Mouse (Mus musculus) CD8-positive naive resting alpha-beta T cell, adult 2 months (primary cell): ENCODE measurements around the gene Tmem178.
"Not testable (repeated sequence)": the region's sequence is repeated elsewhere in the genome, so short reads cannot be mapped to it uniquely, and the experiment has no call there.

ENCODE experiments used
- DNase-seq, 2 experiments: peaks; one replicate each; pipeline ENCODE4 v3.0.0; 2022; ENCODE audit warnings: low read depth in 2 of 2, low spot score in 2 of 2

The Tmem178 gene

DNA sequence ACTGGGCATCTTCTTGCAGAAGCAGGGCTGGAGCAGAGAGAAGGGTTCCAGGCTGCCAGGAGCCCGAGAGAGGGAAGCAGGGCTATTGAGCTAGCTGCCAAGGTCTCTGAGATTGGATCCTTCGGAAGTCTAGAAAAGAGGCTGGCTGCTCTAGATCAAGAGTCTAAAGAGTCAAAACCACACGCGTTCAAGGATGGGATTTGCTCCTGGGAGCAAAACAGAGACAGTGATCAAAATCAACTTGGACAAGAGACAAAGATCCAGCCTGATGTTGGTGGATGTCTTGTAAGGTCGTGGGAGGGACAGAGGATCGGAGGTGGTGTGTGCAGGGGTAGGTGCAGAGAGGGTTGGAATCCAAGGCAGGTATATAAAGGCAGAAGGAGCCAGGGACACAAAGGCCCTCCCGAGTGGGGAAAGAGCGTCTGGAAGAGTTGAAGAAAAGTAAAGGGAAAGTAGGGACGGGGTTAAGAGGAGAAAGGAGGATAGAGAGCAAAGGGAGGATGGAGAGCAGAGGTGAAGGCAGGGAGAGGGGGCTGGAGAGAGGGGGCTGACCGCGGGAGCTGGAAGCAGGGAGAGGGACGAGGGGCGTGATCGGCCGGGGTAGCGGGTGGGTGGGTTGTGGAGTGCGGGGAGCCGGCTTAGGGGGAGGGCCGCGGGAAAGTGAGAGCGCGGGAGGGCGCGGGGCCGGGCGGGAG, 450 bp upstream of the Tmem178 start:
- no peak for DNase-seq

DNA sequence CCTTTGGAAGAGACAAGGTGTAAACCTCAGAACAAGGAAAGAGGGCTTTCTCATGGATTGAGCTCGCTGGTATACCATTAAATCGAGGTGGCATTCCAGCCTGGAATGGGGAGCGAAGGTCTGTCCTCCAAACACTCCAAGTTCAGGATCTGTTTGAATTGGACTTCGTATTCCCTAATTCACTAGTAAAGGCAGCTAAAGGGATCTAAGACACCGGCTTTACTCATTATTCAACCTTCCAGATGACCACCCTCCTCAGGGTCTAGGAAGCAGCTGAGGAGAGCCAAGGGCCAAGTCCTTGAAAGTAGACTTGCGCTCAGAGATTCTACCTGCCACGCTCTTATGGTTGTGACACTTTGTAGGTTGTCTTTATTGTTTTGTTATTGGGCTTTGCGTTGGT, 1.1 kb downstream of the Tmem178 start:
- not testable (repeated sequence) for DNase-seq

DNA sequence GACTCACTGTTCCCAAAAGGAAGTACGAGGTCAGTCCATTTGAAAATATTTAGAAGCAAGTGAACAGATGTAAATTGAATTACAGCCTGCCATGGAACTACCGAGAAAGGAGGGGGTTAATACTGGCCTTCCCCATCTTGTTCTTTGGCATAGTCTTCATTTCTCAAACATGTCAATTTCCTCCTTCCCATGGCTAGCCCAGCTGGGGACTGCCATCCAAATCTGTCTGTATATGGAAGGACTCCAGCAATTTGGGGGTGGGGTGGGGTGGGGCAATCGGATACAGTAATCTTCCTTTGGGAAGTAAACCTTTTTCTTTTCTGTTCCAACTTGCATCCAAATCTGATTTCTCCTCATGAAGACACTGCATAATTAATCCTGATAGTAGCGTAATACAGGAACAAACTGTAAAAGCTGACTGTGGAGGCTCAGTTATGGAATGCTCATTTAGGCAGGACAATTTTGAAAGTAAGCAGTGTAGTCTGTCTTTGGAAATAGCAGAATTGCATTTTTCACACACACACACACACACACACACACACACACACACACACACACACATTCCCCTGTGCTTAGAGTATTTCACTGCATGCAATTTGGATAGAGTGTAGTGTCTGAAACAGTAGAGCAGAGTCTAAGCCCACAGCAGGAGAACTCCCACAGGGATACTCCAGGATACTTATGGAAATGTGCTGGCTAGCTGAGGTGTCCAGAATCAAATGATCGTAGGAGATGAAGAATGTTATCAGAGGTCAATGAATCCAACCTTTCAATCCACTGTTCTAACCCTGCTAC, 1.9 kb downstream of the Tmem178 start:
- DNase-seq, result no peak

DNA sequence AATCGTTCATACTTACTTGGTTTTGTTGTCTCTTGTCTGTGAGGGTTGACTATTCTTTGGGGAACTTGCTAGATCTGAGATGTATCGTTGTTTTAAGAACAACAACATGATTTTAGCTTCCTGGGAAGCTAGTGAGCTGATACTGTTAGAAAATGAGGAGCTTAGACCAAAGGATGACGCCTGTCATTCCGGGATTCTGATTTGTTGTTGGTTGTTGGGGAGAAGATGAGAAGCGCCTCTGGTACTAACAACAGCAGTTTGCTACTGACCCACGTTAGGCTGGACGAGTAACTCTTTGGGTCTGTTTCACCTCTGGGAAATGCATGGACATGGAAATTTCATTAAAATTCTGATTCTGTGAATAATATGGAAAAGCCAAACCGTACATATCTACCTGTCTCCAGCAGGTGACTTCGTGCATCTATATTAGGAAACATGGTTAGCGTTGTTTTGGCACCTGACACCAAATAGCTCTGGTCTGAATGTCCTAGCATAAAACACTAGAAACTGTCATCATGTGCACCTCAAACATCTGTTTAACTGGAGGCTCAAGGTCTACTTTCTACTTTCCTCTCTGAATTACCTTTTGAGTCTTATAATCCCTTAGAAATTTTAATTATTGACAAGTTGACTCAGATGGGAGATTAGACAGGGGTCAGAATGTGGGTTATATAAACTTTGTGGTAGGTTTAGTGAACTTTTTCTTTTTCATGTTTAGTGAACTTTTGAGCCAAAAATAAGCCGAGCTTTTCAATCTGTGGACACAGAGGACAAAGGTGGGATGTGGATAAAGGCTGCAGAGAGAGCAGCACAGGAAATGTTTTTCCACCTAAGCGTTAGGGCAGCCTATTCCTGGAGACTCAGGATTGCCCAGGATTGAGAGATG, 2.9 kb downstream of the Tmem178 start:
- no peak for DNase-seq

DNA sequence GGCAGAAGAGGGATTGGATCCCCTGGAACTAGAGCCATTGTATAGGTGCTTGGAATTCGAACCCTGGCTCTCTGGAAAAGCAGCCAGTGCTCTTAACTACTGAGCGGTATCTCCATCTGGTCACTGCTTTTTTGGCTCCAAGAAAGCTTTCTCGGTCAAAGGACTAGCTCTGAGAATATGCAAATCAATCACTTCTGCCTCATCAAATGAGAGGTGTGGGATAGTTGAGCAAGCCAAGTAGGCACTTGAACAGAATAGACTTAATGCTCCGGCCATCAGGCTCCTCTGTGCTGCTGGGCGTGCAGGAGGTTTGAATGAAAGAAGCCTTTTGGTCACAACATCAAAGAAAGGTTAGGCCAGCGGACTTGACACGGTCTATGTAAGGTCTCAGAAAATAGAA, 5.0 kb downstream of the Tmem178 start:
- no peak for DNase-seq

DNA sequence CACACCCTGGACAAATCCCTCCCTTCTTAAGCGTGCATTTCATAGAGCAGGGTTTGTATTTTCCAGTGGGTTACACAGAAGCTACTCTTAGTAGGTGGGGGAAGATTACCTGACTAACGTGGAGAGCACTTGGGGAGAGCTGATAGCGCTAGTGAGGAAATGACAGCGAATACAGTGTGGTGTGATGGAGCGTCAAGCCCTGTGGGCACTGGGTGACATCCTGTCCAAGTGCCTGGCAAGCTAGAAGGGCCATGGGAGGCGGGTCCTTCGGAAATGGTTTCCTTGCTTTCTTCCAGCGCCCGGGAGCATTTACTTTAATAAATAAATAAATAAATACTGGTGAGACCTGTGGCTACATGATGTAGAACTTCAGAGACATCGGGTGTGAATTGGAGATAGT, 5.5 kb downstream of the Tmem178 start:
- DNase-seq, result no peak

DNA sequence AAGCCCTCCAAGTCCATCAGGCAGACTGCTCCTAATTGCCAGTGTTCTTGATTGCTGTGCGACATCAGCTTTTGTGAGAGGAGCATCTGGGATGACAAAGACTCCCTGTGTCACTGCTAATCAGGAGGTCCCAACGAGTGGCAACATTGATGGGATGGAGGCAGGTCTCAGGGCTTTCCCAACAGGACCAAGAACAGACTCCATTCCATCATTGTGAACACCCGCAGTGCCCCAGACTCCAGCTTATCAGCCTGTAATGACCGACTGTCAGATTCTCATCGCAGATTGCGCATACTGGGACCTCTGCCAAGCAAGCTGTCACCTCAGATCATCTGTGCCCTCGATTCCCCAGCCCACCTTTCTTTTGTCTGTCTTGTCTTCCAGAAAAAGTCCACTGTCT, 7.9 kb downstream of the Tmem178 start:
- no peak for DNase-seq

DNA sequence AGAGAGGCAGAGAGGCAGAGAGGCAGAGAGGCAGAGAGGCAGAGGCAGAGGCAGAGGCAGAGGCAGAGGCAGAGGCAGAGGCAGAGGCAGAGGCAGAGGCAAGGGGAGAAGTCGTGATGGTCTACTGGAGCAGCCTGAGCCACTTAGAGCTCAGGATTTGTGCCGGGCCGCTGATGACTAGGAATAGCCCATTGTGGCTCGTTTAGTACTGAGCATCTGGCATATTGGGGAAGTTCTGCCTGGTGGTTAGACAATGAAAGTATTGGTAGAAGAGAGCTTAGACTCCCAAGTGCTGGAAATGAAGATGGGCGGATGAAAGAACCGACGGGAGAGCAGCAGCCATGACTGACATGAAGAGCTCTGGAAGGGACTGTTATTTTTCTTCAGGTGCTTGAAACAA, 11.0 kb downstream of the Tmem178 start:
- DNase-seq, result no peak

DNA sequence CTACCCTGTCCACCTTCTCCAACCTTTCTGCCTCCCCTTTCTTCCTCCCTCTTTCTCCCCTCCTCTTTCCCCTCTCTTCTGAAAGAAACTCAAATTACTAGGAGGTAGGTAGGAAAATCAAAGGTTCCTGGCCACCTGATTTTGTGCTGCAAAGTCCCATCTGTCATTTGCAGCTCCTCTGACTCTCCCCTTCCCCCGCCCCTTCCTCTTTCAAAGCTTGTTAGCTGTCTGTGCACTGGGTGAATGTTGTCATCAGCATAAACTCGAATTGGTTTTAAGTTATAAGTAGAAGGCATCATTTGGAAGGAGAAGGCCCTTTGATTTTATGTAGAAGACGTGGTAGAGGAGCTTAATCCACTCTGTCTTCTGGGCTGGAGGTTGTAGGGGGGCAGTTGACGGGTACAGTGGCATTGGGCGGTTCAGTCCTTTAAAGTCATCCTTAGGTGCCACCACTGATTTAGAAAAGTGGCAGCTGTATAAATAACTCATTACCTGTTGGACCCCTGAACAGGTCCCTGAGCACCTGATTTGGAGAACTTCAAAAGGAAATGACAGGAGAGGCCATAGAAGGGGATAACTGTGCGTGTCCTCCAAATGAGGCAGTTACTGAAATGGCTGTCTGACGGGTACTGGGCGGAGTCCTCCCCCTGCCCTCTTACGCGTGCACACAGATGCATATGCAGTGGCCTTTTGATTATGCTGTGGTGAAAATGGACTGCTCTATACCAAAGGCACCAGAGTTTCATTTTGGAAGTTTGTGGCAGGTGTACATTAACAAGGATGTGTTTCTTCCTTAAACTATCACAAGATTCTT, 11.8 kb downstream of the Tmem178 start:
- no peak for DNase-seq

DNA sequence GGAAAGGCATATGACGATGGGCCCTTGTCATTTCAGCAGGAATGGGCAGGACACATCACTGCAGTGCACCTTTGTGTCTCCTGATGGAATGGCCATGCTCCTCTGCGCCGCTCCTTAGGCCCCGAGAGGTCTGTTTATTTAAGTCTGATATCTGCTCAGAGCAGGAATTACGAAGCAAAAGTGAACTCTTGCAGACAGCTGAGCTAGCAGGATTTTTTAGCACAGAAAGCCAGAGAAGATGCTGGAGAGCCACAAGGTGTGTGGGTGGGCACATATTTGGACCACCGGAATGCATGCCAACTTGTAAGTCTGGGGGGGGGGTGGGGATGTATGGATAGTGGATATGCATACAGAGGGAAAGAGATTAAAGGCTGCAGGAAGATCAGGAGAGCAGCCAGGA, 13.9 kb downstream of the Tmem178 start:
- DNase-seq, result no peak

DNA sequence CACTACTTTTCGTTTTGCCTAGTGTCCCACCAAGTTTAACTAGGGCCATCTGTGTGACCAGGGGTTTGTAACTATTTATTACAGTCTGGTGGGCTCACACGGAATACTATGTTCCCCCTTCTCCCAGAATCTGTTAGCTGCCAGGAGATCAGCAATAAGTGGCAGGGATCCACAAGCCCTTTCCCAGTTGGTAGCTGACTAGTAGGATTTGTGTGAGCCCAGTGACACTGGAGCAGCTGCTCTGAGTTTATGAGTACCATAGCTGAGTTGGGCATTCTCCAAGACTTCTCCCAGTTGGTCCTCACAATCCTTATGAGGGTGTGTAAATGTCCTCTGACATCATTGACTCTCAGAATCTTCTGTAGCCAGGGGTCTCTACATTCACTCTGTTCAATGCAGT, 15.4 kb downstream of the Tmem178 start:
- no peak for DNase-seq

DNA sequence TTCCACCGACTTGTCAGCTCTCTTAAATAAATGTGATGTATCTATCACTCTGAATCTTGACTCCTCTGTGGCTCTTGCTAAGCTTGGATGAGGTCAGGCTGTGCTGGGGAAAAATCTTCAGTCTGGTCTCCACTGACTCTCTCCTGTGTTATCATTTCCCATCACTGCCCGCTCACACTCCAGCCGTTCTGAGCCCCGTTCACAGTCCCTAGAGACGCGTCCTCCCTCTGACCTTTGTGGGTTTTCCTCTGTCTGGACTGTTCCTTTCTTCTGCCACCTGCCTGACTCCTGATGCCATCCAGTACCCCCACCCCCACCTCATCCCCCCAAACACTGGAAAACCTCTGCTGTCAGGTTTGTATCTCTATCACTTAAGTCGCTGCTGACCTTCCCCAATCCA, 23.0 kb downstream of the Tmem178 start:
- DNase-seq, result no peak

DNA sequence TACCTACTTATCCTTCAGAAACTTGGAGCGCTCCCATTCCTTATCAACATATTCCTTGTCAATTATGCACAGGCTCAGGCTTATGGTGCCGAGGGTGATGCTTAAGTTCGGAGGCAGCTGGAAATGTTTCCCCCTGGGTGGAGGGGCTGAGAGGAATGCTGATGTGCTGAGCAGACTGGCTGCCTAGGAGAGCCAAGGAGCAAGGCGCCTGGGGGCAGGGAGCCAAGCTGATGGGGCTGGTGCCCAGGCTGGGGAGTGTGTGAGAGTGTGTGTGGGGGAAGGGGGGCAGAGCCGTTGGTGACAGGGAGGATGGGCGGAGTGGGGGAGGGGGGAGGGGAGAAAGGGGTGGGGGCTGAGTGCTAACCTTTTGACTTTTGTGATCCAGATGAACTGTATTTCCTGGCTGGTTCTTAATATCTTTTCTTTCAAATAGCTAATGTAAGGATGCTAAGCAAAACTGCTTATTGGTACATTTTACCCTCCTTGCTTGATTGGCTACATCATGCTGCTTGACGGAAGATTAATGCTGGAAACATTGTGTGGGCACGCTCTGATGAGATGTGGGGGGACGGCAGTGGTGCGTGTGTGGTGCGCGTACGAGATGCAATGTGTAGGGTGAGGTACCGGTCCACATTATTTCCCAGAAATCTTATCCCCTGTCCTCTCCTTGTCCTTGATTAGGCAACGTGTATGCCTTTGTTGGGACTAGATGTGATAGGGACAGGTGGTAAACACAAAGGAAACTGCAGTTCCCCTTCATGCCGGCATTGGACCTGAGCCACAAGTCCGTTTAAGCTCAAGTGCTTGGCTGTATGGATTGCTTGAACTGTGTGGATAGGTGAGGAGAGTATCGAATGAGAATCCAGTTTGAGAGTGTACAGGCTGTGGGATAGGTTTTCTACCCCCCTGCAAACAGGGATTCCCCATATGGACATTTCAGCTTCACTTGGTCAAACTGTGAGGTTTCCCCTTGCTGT, 25.5 kb downstream of the Tmem178 start:
- DNase-seq, result no peak

DNA sequence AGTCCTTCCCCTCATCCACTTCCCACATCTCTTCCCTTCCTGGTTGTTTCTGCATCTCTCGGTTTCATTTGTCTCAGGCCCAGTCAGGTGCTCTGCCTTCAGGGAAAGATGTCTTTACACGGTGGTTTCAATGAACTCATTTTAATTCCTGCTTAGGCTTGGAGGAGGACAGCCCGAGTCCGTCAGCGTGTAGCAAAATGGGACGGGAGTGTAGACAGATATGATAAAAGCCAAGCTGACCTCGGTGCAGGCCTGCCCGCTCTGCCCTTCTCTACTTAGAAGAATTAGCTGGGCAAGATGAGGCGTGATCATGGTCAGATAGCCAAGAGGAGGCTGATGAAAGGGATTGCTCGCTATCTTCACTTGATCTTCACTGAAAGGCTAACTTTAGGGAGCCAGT, 26.3 kb downstream of the Tmem178 start:
- no peak for DNase-seq

DNA sequence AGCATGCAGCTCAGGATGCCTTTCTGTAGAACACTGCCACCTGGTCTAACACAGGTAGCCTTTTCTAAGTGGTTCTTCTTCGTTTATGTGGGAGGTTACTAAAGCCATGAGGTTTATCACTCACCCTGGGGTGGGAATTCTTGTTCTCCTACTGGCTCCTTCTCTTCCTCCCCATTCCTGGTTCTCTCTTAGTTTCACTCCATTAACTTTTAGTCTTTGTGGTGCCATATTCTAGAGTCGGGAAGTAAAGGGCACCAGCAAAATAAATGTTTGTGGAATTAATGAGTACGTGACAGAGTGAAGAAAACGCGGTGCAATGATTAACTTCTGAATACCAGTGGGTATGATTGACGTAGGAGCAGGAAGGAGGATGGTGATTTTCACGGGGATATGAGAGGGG, 28.5 kb downstream of the Tmem178 start:
- DNase-seq, result no peak

DNA sequence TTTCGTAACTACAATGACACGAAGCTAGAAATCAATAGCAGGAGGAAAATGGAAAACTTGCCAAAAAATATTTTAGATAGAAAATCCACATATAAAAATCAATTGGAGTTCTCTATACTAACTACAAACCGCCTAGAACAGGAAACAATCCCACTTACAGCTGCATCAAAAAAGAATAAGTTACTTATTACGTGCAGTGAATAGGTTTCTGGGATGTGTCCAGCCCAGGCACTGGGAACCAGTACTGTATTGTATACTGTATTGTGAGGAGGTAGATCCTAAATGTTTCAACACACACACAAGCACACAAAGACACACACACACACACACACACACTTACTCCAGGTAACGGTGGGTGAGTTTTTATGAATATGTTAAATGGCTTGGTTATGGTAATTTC, 32.8 kb downstream of the Tmem178 start:
- DNase-seq, result no peak

DNA sequence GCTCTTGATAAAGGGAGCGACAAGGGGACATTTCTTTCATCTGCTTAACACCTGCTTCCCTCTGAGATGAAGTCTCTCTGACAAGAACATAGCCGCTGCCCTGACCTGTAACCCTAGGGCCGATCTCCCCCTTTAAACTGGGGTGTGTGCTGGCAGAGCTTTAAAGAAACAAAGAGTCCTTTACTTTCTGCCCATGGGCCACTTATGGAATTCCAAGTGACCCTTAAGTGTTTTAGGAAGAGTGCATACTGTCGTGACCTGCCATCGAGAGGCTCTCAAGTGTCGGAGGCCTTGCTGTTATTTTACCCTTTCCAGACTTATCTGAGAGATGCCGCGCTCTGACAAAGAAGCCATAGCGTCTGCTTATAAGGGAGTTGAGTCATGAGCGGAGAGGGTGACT, 35.7 kb downstream of the Tmem178 start:
- DNase-seq, result no peak

DNA sequence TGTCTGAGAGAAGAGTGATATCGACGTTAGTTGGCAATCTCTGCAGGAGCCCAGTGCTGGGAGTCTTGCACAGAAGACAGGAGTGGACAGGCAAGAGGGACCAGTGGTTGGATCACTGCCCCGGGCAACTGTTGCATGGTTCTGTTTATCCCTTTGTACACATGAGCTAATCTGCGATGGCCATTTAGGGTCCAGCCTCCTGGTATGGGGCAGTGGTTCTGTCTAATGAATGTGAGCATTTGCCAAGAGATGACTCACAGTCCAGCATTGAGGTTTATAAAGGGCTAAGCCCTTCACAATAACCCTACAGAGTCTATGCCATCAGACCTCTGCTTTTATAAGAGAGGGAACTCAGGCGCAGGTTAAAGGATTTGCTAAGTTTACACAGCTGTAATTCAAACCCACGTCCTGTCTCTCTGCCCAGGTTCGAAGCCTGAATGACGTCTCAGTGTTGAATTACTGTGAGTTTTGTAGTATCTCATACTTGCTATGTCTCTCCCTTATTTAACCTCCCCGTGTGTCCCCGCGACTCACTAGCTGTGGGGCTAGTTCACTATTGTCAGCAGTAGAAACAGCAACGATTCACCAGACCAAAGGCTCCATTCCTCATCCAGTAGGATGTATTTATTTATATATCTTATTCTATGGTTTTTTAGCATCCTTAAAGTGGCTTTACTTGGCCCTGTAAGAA, 37.4 kb downstream of the Tmem178 start:
- DNase-seq, result no peak

DNA sequence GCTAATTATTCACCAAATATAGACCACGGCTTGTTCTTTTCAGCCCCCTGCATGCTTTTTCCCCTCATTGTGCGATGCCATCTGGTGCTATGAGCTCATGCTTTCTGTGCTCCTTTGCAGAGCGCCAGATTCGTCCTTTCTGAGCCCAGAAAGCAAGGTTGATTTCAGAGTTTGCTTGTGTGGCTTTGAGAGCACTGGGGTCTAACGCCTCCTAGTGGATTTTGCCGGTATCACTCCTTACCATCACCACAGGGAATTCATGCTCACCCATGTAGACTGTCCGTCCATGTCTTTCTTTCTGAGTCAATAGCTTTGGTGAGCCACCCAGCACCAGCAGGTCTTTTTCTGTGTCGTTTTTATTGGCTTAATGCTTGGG, 38.0 kb downstream of the Tmem178 start:
- peak in 1 of 2 experiments; percentile 23 for DNase-seq
